Mouse (Mus musculus) right cerebral cortex, adult 18-20 months (tissue): ENCODE measurements at regions not wholly inside any gene's neighbourhood (a gene's known extent, or its start where the extent isn't known, plus 50 kb on each side); places are given as distances from the start of the nearest gene placed in this dataset.

Source experiments
- DNase-seq: peaks from one replicate; pipeline ENCODE4 v3.0.0; 2022; ENCODE audit warnings: mixed read lengths

DNA sequence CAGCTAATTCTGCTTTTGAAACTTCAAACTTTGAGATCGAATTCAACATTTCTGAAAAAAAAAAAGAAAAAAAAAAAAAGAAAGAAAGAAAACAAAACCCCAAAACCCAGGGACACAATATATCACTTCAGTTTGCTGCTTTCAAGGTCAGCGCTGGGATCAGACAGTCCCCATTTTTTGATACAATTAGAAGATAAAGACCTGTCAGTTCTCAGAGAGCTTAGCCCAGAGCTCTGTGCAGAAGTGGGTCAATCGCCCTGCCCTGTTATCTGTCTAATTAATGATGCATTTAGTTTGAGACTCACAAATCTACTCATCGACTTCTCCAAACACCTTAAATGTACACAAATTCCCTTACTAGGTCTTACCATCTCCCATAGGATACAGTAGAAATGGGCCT, 249.2 kb downstream of the Ptprc start:
- DNase-seq, result no peak

DNA sequence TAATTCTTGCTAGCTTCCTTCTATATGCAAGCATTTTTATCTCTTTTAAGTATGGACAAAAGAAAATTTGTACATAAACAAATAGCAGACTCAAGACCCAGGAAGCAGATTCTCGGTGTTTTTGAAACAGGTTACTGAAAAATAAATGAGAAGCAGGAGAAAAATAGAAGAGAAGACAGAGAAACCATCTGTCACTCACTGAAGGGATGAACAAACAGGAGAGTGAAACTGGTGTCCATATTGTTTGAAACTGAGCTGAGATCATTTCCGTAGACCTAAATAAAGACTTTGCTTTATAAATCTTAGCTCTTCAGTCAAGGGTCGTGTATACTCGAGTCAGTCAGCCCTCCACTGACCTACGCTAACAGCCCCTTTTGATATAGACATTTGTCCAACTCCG, 251.4 kb downstream of the Ptprc start:
- no peak for DNase-seq

DNA sequence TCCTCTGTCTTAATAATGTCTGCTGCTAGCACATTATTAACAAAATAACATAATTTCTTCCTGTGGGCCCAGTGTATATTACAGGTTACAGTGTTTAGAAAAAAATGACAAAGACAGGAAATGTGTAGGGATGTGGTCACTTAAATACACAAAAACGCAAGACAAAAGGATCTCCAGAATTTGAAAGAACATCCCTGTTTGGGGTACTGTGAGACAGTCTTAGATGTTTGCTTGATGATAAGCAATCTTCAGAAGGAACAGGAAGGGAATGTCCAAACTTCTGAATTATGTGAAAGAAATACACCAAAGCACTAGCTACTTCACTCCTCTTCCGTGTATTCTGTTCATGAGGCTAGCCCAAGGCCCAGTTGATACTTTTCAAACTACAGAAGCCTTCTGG, 251.8 kb downstream of the Ptprc start:
- DNase-seq, result no peak

DNA sequence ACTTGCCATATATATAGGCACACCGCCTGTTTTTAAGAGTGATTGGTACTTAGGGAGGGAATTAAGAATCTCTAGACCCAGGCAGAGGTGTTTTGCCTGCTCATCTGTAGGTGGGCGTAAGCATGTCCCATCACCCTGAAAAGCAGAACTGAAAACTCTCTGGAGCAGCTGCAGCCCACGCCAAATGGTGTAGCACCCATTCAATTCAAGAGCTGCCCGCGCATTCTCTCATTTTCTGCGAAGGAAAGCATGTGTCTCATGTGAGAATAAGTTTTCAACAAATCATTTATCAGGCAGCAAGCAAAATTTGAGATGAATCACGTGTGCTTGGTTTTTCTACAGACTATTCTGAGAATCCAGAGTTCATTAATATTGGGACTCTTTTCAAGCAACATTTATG, 252.7 kb downstream of the Ptprc start:
- peak; percentile 79 for DNase-seq

DNA sequence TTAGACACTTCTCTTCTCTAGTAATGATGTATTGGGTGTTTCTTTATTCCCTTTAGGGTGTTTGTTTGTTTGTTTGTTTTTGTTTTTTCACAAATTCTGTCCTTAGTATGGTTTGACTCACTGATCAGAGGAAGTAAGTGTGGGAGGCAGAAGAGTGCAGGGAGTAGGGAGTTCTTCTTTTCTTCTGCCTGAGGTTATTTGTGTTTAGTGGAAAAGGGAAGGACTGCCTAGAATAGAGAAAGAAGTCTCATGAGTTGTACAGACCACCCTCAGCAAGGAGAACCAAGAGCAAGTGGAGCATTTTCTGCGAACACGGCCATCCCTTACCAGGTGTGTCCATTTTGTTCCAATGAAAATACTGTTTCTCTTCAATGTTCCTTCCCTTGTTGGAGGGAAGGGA, 253.9 kb downstream of the Ptprc start:
- DNase-seq, result no peak

DNA sequence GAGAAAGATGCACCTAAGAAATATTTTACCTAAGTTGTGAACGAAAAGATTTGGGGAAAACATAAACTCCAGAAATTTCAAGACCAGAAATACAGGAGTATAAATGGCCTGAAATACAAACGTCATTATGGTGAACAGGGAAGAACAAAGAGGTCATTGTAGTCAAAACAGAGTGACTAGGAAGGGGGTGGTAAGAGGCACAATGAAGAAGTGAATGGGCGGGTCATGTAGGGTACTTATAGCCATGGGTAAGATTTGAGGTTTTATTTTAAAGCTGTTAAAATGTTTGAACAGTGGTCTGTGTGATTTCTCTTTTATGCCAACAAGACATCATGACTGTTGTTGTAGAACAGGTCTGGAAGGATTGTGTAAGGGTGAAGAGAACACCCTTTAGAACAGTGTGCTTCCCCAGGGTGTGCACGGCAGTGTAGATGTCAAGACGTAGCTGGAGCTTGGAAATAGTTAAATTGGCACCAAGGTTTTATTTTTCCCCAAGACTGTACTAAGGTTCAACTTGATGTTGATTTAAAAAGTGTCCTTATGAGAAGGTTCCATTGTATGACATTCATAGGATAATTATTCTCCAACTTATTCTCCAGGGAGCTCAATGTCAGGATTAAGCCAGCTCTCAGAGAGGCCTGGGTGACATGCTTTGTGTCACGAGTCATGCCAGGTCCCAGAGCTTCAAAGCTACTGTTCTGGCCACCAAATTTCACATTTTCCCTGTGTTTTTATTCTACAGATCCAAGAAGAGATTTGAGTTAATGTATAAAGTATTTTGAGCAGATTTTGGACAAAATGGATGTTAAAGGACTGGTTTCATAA, 255.6 kb downstream of the Ptprc start:
- no peak for DNase-seq

DNA sequence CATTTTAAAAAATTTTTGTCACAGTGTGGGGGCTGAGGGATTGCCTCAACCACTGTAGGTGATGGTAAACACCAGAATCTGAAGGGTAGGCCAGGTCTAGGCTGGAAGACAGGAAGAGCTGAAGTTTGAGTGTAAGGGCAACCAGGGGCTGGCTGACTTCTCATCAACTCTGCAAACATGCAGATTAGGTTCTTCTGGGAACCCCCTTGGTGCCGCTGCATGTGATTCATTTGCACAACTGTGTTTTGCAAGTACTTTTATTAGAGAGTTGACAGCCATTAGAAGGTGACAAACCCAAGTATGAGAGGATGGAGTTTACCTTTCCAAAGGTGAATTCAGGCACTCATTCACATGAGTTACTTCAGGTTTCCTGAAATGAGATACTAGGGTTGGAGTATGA, 258.1 kb downstream of the Ptprc start:
- no peak for DNase-seq

DNA sequence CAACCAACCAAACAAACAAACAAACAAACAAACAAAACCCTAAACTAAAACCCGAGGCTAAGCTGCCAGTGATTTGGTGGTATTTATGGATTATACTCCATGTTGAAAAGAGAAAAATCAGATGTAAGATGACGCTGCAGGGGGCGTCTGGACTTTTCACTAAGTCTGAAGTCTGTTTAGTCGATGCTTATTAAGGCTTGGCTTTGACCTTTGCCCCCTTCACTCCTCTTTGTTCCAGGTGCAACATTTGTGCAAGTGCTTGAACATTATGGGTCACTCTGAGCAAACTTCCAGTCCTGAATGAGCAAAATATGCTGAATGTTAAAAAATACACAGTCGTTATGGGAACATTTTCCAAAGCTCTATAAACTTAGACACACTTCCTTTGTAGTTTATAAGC, 268.6 kb downstream of the Ptprc start:
- no peak for DNase-seq

DNA sequence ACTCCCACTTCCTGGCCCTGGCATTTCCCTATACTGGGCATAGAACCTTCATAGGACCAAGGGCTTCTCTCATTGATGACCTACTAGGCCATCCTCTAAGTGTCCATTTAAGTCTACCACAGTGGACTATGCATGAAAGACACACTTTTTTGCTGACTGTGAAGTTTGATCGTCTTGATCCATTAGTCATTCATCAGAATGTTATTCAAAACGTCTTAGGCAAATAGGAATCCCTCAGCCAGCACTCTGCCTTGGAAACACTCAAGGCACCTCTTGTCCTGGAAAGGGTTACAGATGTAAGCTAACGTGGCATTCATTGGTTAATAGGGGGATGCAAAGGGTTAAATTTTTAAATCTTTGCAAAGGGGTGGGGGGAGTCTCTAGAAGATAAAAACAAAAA, 269.0 kb downstream of the Ptprc start:
- no peak for DNase-seq

DNA sequence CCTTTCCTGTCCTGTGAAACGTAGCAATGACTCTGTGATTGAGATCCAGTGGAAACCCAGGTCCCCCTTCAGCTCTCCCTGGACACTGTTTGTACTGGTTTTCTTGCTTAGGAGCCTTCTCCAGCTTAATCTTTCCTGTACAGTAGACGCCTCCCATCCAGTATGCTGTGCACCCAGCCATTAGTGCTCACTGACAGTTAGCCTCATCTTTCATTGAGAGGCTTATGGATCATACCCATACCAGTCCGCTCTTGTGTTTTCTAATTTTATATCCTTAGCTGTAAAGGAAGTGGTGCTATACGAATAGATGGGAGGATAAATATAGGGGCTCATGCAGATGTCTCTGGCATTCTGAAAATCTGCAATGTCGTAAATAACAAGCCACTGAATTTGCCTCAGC, 269.9 kb downstream of the Ptprc start:
- DNase-seq, result no peak

DNA sequence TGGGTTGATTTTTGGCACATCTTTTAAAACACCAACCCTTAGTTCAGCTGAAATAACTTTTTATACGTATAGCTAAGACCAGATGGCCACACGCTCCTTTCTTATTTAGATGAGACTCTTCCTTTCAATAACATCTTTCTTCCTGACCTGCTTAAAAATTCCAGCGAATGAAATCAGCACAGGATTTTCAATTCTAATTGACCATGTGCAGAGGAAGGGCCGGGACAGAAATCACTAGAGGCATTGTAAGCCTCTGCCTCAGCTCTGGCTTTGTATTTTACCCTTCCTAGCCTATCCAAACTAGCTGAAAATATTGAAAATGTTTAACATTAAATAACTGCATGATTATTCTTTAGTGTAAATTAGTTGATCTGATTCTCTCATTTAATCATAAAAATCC, 272.2 kb downstream of the Ptprc start:
- DNase-seq, result no peak

DNA sequence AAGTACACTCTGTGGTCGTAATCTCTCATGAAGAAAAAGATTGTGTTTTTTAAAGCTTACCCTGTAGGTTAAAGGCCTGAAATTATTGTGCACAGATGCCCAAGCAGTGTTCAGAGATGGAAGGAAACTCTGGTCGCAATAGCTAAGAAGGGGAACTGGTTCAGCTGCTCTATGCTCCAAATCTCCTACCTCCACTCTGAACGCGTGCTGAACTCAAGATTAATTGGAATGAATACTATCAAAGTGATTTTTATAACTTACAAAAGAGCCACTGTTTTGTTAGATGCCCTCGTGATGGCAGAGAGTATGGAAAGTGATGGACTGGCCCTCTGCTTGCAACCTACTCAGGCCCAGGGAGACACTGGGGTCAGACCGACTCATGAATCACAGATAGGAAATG, 272.6 kb downstream of the Ptprc start:
- DNase-seq, result no peak

DNA sequence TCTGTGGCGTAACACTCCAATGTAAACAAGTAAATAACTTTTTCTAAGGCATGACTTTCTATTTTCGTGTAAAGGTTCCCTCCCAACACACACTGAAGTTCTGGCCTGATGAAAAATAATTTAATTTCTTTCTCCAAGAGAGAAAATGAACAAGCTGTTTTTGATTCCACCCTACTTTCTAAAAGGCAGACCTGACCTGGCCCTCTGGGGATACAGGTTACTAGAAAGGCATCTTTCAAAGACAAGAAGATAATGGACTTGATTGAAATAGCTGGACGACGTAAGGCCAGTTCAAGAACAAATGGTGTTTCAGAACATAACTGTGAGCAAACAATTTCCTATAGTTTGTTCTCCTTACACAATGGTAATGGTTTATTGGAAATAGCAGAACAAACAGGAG, 273.5 kb downstream of the Ptprc start:
- DNase-seq, result no peak

DNA sequence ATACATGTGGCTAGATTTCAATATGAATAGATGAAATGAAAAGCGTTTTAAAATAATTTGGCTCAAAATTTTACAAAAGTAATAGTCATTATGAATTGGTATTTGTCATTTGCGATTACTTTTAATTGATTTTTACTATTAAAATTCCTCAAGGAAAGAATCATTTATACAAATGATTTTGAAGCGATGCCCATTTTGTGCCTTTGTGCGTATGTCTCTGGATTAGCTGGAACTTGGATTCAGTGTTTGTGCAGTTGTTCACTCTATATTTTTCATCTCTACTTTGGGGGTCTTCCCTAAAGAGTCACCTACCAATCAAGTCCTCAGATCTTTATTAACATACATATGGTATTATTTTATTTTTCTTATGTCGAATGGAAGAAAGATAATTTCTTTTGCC, 274.3 kb downstream of the Ptprc start:
- no peak for DNase-seq

DNA sequence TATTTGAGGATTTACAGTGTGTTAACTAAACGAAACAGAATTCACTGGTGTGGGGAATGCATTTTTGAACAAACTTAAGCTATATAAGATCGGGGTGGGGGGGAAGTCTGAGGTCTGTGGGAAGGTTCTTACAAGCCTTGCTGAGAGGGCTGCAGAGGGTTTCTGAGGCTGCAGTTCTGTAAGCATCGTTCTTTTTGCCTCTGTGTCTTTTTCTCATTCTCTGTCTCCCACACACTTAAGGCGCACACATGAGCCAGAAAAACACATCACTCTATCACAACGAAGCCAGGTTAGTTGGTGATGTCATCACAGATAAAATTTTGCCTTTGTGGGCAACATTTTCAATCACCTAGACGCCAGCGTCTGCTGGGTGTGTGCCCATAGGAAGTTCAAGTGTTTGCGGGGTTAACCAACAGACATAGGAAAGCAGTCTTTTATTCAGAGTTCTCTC, 274.9 kb downstream of the Ptprc start:
- peak; percentile 29 for DNase-seq

DNA sequence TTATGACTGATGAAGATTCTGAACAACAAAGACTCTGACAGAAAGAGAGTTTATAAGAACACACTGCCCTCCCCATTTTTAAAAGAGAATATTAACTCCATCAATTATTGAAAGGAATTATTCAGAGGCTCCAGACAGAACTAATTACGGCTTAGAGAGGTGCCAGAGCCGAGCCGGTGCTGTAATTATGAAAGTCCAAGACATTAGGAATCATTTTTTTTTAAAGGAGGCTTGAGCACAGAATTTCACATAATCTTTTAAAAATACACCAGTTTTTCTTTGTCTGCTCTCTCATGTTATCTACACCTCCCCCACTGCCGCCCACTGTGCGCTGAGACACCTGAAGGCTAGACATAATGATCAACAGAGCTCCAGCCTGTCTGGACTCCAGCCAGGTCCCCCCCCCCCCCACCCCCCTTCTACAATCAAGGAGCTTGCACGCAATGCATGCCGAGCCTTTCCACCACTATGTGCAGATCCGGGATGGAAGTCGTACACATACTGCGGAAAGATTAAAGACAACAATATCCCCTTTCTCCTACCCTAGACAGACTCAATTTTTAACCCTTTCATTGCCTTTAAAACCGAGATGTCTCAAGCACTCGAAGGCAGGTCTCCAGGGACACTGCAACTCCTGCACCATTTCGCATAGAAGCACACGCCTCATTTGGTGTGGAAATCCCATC, 275.4 kb downstream of the Ptprc start:
- DNase-seq, result peak; percentile 41

DNA sequence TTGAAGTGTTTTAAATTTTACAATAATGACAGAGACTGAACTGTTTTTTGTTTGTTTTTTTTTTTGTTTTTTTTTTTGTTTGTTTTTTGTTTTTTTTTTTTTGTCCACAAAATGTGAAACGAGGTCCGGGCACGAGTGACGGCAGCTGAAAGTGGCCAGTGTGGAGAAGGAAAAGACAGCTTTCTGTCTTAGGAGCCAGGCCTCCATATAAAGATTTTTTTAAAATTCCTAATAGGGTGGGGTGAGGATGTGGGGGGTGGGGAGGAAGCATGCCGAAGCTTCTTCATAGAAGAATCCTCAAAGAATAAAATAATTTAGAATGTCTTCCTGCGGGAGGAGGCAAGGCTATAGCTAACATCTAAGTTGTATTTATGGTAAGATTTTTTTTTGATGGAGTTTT, 276.2 kb downstream of the Ptprc start:
- DNase-seq, result no peak

DNA sequence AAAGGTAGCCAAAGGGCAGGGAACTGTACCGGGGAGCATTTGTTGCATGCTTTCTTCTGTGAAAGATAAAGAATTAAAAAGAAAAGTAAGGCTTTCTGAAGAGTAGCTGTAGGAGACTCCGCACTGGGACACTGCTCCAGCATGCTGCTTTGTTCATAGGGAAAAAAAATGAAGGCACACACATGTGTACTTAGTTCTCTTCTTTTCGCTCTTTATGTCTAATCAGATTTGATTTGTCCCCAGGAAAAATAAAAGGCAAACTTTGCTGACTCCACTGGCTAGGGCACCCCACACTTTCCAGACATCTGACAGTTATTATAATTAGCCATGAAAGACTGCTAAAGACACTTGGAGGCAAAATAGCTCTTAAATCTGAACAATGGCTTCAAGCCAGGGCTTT, 276.6 kb downstream of the Ptprc start:
- DNase-seq, result no peak

DNA sequence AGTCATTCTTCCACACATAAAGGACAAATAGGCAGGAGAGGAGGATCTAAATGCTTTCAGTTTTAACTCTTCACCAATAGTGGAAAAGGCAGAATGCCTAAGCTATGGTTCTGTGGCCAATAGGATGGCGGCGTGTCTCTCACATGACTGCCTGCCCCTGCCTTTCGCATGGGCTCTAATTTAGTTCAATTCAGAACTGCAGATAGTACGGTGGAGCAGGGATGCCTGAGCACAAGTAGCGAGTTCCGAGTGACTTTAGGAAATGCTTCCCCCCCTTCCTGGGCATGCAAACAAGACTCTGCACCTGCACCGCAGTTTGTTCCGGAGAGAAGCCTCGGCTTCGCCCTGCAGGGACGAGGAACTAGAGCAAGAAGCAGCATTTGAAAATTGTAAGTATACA, 277.1 kb downstream of the Ptprc start:
- peak; percentile 93 for DNase-seq

DNA sequence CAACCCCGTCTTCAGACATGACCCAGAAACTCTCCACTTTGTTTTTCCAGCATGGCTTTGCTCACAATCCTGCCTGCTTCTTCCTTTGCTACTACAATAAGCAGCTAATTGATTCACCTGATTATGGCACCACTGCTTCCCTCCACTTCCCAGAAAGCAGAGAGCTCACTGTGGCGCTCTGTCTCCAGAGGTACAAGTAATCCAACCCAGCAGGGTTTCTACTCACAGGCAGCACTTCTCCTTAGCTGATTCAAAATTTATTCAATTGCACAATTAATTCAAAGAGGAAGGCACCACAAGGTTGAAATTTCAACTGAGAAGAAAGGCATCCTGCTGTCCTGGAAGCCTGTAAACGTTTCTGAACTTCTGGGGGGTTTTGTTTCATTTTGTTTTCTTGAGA, 293.9 kb downstream of the Ptprc start:
- DNase-seq, result no peak

DNA sequence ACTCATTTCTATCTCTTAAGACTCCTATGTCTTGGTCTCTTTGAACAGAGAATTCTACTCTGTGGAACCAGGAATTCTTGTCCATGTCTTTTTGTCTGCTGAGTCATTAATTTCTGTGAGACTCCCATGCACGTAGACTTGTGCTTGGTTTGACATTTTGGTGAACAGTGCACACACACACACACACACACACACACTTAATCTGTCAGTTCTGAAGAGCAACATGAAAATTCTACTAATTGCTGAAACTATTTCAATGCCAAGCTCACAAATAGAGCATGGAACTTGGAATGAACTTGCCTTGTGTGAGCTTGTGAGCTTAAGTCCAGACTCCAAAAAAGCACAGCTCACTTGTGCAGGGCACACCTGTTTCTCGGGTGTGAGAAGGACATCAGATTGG, 301.1 kb downstream of the Ptprc start:
- DNase-seq, result no peak

DNA sequence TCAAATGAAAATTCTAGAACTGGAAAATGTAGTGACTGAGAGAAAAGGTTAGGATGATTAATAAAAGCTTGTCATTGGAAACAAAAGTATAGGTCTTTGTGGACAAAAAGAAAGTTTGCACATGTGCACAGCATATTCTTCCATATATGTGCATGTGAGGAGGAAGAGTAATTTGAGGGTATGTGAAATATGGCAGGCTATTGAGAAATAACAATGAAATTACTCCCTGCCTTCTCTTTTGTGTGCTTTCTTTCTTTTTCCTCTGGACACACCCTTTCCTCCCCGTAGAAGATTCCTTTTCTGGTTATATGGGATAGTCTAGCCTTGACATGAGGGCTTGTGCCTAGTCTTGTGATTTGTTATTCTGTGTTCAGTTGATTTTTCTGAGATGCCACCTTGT, 301.9 kb downstream of the Ptprc start:
- DNase-seq, result no peak

DNA sequence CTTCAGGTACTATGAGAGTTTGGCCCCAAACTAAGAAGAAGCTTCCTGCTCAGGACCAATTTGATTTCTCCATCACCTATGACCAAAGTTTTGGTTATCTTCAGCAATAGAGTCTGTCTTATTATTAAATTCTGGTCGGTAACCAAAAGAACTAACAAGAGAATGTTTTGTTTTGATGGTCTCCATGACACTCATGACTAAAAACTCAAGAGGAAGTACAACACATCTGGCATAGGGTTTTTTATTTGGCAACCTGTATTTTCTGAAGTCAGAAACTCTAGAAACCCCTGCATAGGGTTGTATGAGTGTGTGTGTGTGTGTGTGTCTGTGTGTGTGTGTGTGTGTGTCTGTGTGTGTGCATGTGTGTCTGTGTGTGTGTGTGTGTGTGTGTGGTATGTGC, 310.5 kb downstream of the Ptprc start:
- DNase-seq, result no peak

DNA sequence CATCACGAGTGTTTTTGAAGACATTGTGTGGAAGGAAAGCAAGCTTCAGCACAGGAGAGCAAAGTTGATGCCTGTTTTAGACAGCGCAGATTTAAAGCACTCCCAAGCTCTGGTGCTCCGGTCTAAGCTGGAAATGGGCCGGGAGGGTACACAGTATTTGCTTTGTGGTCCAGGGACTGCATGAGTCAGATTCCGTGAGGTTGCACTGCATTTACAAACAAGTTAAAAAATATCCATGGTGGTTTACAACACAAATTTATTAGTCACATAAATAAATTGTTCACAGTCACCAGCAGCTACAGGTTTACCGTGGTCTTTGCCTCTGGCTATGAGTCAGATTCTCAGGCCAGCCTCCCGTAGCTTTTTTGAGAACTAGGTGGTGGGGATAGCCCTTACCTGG, 312.0 kb downstream of the Ptprc start:
- DNase-seq, result no peak

DNA sequence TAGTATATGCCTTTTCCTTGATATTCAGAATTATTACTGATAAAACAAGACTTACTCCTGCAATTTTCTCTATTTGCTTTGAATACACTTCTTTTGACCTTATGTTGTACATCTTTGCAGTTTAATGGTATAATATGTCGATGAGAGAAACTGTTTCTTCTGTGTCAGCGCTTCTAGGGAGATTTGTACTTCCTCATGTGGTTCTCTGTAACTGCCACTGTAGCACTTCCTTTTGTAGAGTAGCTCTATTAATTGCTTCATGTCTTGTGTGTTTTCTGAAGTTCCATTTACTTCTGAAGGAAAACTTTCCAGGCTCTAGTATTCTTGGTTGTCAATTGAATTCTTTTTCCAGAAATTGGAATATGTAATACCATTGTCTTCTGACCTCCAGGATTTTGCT, 323.2 kb downstream of the Ptprc start:
- no peak for DNase-seq
